Mouse (Mus musculus): ENCODE measurements at regions not wholly inside any gene's neighbourhood (a gene's known extent, or its start where the extent isn't known, plus 50 kb on each side); places are given as distances from the start of the nearest gene placed in this dataset.

- no peak for DNase-seq
These were observed 60.3 kb downstream of the Pcdh20 start for GRCm38 (mm10) chr14:88410722-88411437.

- no peak for DNase-seq
These were observed 71.9 kb downstream of the Pcdh20 start for GRCm38 (mm10) chr14:88399270-88399669.

GRCm38 (mm10) chr14:88397187-88397586 is 74.0 kb downstream of the Pcdh20 start:
- DNase-seq: no peak

GRCm38 (mm10) chr14:88395016-88395415 is 76.2 kb downstream of the Pcdh20 start:
- DNase-seq: no peak

GRCm38 (mm10) chr14:88384553-88384952 is 86.6 kb downstream of the Pcdh20 start:
- DNase-seq: no peak

- DNase-seq: peak; percentile 2 to 12
These were observed 124.0 kb downstream of the Pcdh20 start for GRCm38 (mm10) chr14:88347177-88347576.

- DNase-seq: no peak
These were observed 133.9 kb downstream of the Pcdh20 start for GRCm38 (mm10) chr14:88337304-88337703.

GRCm38 (mm10) chr14:88330613-88331012 is 140.6 kb downstream of the Pcdh20 start:
- DNase-seq: no peak

GRCm38 (mm10) chr14:88326411-88326810 is 144.8 kb downstream of the Pcdh20 start:
- no peak for DNase-seq

- DNase-seq: no peak
These were observed 192.9 kb downstream of the Pcdh20 start for GRCm38 (mm10) chr14:88278327-88278726.

GRCm38 (mm10) chr14:88264771-88265170 is 206.4 kb downstream of the Pcdh20 start:
- DNase-seq: no peak

- no peak for DNase-seq
These were observed 212.2 kb downstream of the Pcdh20 start for GRCm38 (mm10) chr14:88259034-88259433.

GRCm38 (mm10) chr14:88255131-88255530 is 216.1 kb downstream of the Pcdh20 start:
- DNase-seq: no peak

Measured in heart, adult 18-20 months (tissue).